ENCODE assay signal across 8 mouse cellular contexts in genomic region chr15:77797609-77798411, GRCm38 (mm10). TPM values are rescaled to one million over a fixed set of nuclear protein-coding genes. Genes with fewer than 3 reads are reported as not detected.
A peak's percentile ranks its signal among the peaks of the same experiment; 100 is the strongest.
DNase-seq lines count a peak whose midpoint lies in the region; ATAC-seq and TF ChIP-seq lines count a peak whose summit lies in the region.

No protein-coding gene starts in this region.

- no peak for ATAC-seq in limb, embryonic 12.5 days (ENCODE audit: insufficient number of reproducible peaks, insufficient read depth, low FRiP score, low TSS enrichment, low read depth)
- no peak for ATAC-seq in megakaryocyte progenitor cell, adult 5-6 weeks (replicated peaks; ENCODE audit: poor library complexity)

- no peak for TF ChIP-seq POLR2A in cortical plate, adult 2 months (IDR thresholded peaks at IDR 0.05; ENCODE audit: extremely low read depth, insufficient read depth, low read length)
- TF ChIP-seq POLR2A in small intestine, adult 2 months (IDR thresholded peaks at IDR 0.05; ENCODE audit: low read depth, low read length): no peak

- peak overlapping the region; percentile 40; the same call in 1 of the 2 replicates for H3K9ac ChIP-seq in limb, embryonic 12.5 days (replicated peaks)

- peaks cover 62% of the 10 kb centered on the region for H3K36me3 ChIP-seq in limb, embryonic 12.5 days
- H3K36me3 ChIP-seq in small intestine, adult 2 months (ENCODE audit: control insufficient read depth, insufficient read depth, low read length): peaks cover 76% of the 10 kb centered on the region

- H3K4me2 ChIP-seq in limb, embryonic 12.5 days: peak overlapping the region; percentile 33; the same call in 1 of the 2 replicates

- 78% methylated on average over 14 of the region's 14 CpGs for WGBS in limb, embryonic 12.5 days
- WGBS in small intestine, adult 2 months: 59% methylated on average over 14 of the region's 14 CpGs

- peak overlapping the region; percentile 81 for H3K27ac ChIP-seq in cortical plate, adult 2 months (ENCODE audit: insufficient read depth, low read length)
- peak overlapping the region; percentile 97 for H3K27ac ChIP-seq in limb, embryonic 12.5 days
- peak overlapping the region; percentile 81 for H3K27ac ChIP-seq in small intestine, adult 2 months (ENCODE audit: insufficient read depth, low read depth, low read length)

- no peak for TF ChIP-seq CTCF in cortical plate, adult 2 months (IDR thresholded peaks at IDR 0.05; ENCODE audit: extremely low read depth, insufficient read depth, low read length)
- no peak for TF ChIP-seq CTCF in small intestine, adult 2 months (IDR thresholded peaks at IDR 0.05; ENCODE audit: extremely low read depth, insufficient read length, insufficient replicate concordance, low read depth, low read length)

- peaks cover 20% of the 10 kb centered on the region for H3K4me1 ChIP-seq in cortical plate, adult 2 months (ENCODE audit: control insufficient read depth, insufficient read depth, low read length)
- peaks cover 42% of the 10 kb centered on the region for H3K4me1 ChIP-seq in limb, embryonic 12.5 days (replicated peaks)
- peaks cover 49% of the 10 kb centered on the region for H3K4me1 ChIP-seq in small intestine, adult 2 months (ENCODE audit: control insufficient read depth, insufficient read depth, insufficient read length, low read length)

- no peak overlapping the region for H3K4me3 ChIP-seq in cortical plate, adult 2 months (ENCODE audit: insufficient read depth, low read length)
- no peak overlapping the region for H3K4me3 ChIP-seq in limb, embryonic 12.5 days (replicated peaks)
- H3K4me3 ChIP-seq in small intestine, adult 2 months (ENCODE audit: low read depth, low read length): no peak overlapping the region

- no peaks in the 10 kb centered on the region for H3K9me3 ChIP-seq in limb, embryonic 12.5 days

- no peaks in the 10 kb centered on the region for H3K27me3 ChIP-seq in limb, embryonic 12.5 days
- no peaks in the 10 kb centered on the region for H3K27me3 ChIP-seq in small intestine, adult 2 months (ENCODE audit: control insufficient read depth, insufficient read depth, low read length)

- peak; percentile 19 for DNase-seq in retina, postnatal 1 day
- DNase-seq in retina, embryonic 14.5 days (ENCODE audit: low spot score): no peak
- peak; percentile 43 for DNase-seq in heart, postnatal 25 days (ENCODE audit: low spot score)
- DNase-seq in right cerebral cortex, adult 18-20 months: no peak

- intact Hi-C loops in heart, postnatal 25 days (cut with DNase I): loop anchor here (2.0 kb wide), 1 partner anchor 17 kb away; no protein-coding TSS in a partner anchor

RNA-seq across cellular contexts. Expression of gene Apol8, which starts 41.0 kb away (rescaled TPM):
- 4.8 and 6.2 TPM in 2 replicates for polyA plus RNA-seq in cortical plate, adult 2 months (2012; rRNA removed)
- not detected for total RNA-seq in heart, postnatal 25 days (2021)
- polyA plus RNA-seq in limb, embryonic 12.5 days (2016; fragmentation: Nextera tagmentation; extraction: Ambion mirVana): 0.15 and 0.23 TPM in 2 replicates
- polyA plus RNA-seq in small intestine, adult 2 months (2012; rRNA removed): 0.10 and 0.11 TPM in 2 replicates
- total RNA-seq in megakaryocyte progenitor cell, adult 5-6 weeks (2015): 0.05 and 1.8 TPM in 2 replicates
- total RNA-seq in megakaryocyte progenitor cell, adult 5-6 weeks (2017): 0.14 and 0.50 TPM in 2 replicates

RNA-seq across cellular contexts. Expression of gene Myh9, which starts 44.2 kb away (rescaled TPM):
- polyA plus RNA-seq in cortical plate, adult 2 months (2012; rRNA removed): 32.6 and 34.2 TPM in 2 replicates
- total RNA-seq in heart, postnatal 25 days (2021): 100 to 1,000 TPM; 122 to 124 TPM
- 40.0 and 43.1 TPM in 2 replicates for polyA plus RNA-seq in limb, embryonic 12.5 days (2016; fragmentation: Nextera tagmentation; extraction: Ambion mirVana)
- 44.8 and 89.4 TPM in 2 replicates for polyA plus RNA-seq in small intestine, adult 2 months (2012; rRNA removed)
- 167 and 191 TPM in 2 replicates for total RNA-seq in megakaryocyte progenitor cell, adult 5-6 weeks (2015)
- 238 and 338 TPM in 2 replicates for total RNA-seq in megakaryocyte progenitor cell, adult 5-6 weeks (2017)

Comparison
In these comparisons a context has a peak if more than half of its experiments do, and no peak if none do; other contexts are left out.
1. DNase-seq: peak in retina, postnatal 1 day (single experiment) and heart, postnatal 25 days (single experiment); none in retina, embryonic 14.5 days (single experiment) and right cerebral cortex, adult 18-20 months (single experiment).
2. Peak in every context shown above with its lines, with median percentiles within 50 percentile points of each other: H3K27ac ChIP-seq.